Mouse (Mus musculus) MEL (cell line): ENCODE data around the gene Slc30a2. TPM values are rescaled to one million over a fixed set of nuclear protein-coding genes. Genes with fewer than 3 reads are reported as not detected.

Experiments
- DNase-seq: peaks from one replicate; pipeline ENCODE4 v3.0.0; 2011; ENCODE audit warnings: low read depth, low spot score
- H3K27ac ChIP-seq: 2 replicates; pipeline ENCODE4 v1.5.1; 2012; ENCODE audit warnings: low read depth, mild to moderate bottlenecking, control low read depth, low read length, moderate library complexity; ENCODE audit not compliant: control insufficient read depth
- H3K27me3 ChIP-seq, 2 experiments: fragments of 150-350 bp in 1 of 2; sonication (generic) in 1 of 2; 2 replicates each; pipeline ENCODE4 v1.6.1; 2012; ENCODE audit warnings: low read length in 2 of 2, mild to moderate bottlenecking in 2 of 2, improper control_type of control experiment in 1 of 2, moderate library complexity in 1 of 2; ENCODE audit not compliant: insufficient read depth in 2 of 2, control insufficient read depth in 1 of 2
- H3K36me3 ChIP-seq, 2 experiments: 2 replicates each; pipeline ENCODE4 v1.6.1; 2012 to 2014; ENCODE audit warnings: low read length in 2 of 2, improper control_type of control experiment in 1 of 2, inconsistent platforms in 1 of 2, mild to moderate bottlenecking in 1 of 2; ENCODE audit not compliant: insufficient read depth in 2 of 2, control insufficient read depth in 1 of 2
- H3K4me1 ChIP-seq, 2 experiments: fragments of 150-350 bp in 1 of 2; sonication (generic) in 1 of 2; 2 replicates each; pipeline ENCODE4 v1.6.1; 2012; ENCODE audit warnings: low read length in 2 of 2, improper control_type of control experiment in 1 of 2, mild to moderate bottlenecking in 1 of 2; ENCODE audit not compliant: insufficient read depth in 2 of 2, control insufficient read depth in 1 of 2
- H3K4me3 ChIP-seq, 2 experiments: fragments of 150-350 bp in 1 of 2; sonication (generic) in 1 of 2; 2 replicates each; pipeline ENCODE4 v1.5.1; 2012; ENCODE audit warnings: low read depth in 2 of 2, low read length in 2 of 2, mild to moderate bottlenecking in 2 of 2, moderate library complexity in 2 of 2, control low read depth in 1 of 2, improper control_type of control experiment in 1 of 2; ENCODE audit not compliant: control insufficient read depth in 1 of 2, insufficient read depth in 1 of 2
- H3K79me2 ChIP-seq: 2 replicates; pipeline ENCODE4 v1.6.1; 2012; ENCODE audit warnings: mild to moderate bottlenecking, low read length, moderate library complexity; ENCODE audit not compliant: control insufficient read depth, poor library complexity, insufficient read depth
- H3K9ac ChIP-seq: 2 replicates; pipeline ENCODE4 v1.6.1; 2012; ENCODE audit warnings: low read depth, mild to moderate bottlenecking, control low read depth, low read length, moderate library complexity; ENCODE audit not compliant: control insufficient read depth, poor library complexity, severe bottlenecking
- H3K9me3 ChIP-seq: fragments of 150-350 bp; sonication (generic); replicated peaks from 2 replicates; pipeline ENCODE4 v1.6.1; 2012; ENCODE audit warnings: mild to moderate bottlenecking, low read length, improper control_type of control experiment, moderate library complexity; ENCODE audit not compliant: insufficient read depth
- BHLHE40 ChIP-seq: IDR thresholded peaks from 2 replicates; pipeline ENCODE4 v1.6.1; 2012; ENCODE audit warnings: low read depth, mild to moderate bottlenecking, inconsistent platforms, low read length, improper control_type of control experiment, borderline replicate concordance
- CHD1 ChIP-seq: IDR thresholded peaks from 2 replicates; pipeline ENCODE4 v1.6.1; 2012; ENCODE audit warnings: low read depth, mild to moderate bottlenecking, inconsistent platforms, low read length, improper control_type of control experiment
- CHD2 ChIP-seq: IDR thresholded peaks from 2 replicates; pipeline ENCODE4 v1.6.1; 2011; ENCODE audit warnings: low read length, improper control_type of control experiment
- CTCF ChIP-seq, 3 experiments: IDR thresholded peaks in 2 of 3; conservative IDR thresholded peaks in 1 of 3; 2 replicates each; pipeline ENCODE4 v1.5.1; 2011 to 2012; ENCODE audit warnings: low read length in 3 of 3, low read depth in 2 of 3, mild to moderate bottlenecking in 2 of 3, improper control_type of control experiment in 1 of 3, inconsistent platforms in 1 of 3, mixed read lengths in 1 of 3, moderate library complexity in 1 of 3; ENCODE audit not compliant: control insufficient read depth in 1 of 3, insufficient read depth in 1 of 3, poor library complexity in 1 of 3, severe bottlenecking in 1 of 3
- E2F4 ChIP-seq: IDR thresholded peaks from 2 replicates; pipeline ENCODE4 v1.6.1; 2011; ENCODE audit warnings: low read depth, low read length, improper control_type of control experiment, borderline replicate concordance
- ELF1 ChIP-seq: IDR thresholded peaks from 2 replicates; pipeline ENCODE4 v1.6.1; 2014; ENCODE audit warnings: low read depth, mild to moderate bottlenecking, inconsistent platforms, low read length, improper control_type of control experiment, moderate library complexity
- GABPA ChIP-seq: IDR thresholded peaks from 2 replicates; pipeline ENCODE4 v1.6.1; 2012; ENCODE audit warnings: low read depth, mild to moderate bottlenecking, inconsistent platforms, low read length, improper control_type of control experiment, moderate library complexity
- GATA1 ChIP-seq: IDR thresholded peaks from 2 replicates; pipeline ENCODE4 v1.6.1; 2011; ENCODE audit warnings: low read depth, low read length, improper control_type of control experiment
- JUND ChIP-seq: IDR thresholded peaks from 2 replicates; pipeline ENCODE4 v1.6.1; 2011; ENCODE audit warnings: low read depth, mild to moderate bottlenecking, improper control_type of control experiment, low read length
- MAFK ChIP-seq: IDR thresholded peaks from 2 replicates; pipeline ENCODE4 v1.6.1; 2011; ENCODE audit warnings: low read depth, mild to moderate bottlenecking, low read length, improper control_type of control experiment, borderline replicate concordance
- MAX ChIP-seq: IDR thresholded peaks from 2 replicates; pipeline ENCODE4 v1.6.1; 2011; ENCODE audit warnings: low read length, improper control_type of control experiment
- MAZ ChIP-seq: IDR thresholded peaks from 2 replicates; pipeline ENCODE4 v1.6.1; 2012; ENCODE audit warnings: low read depth, mild to moderate bottlenecking, inconsistent platforms, low read length, improper control_type of control experiment
- MXI1 ChIP-seq: IDR thresholded peaks from 2 replicates; pipeline ENCODE4 v1.6.1; 2011; ENCODE audit warnings: mild to moderate bottlenecking, low read depth, low read length, improper control_type of control experiment
- NELFE ChIP-seq: IDR thresholded peaks from 2 replicates; pipeline ENCODE4 v1.6.1; 2011; ENCODE audit warnings: low read depth, low read length, improper control_type of control experiment
- RAD21 ChIP-seq: IDR thresholded peaks from 2 replicates; pipeline ENCODE4 v1.6.1; 2011; ENCODE audit warnings: mild to moderate bottlenecking, low read depth, low read length, improper control_type of control experiment
- RCOR1 ChIP-seq: IDR thresholded peaks from 2 replicates; pipeline ENCODE4 v1.6.1; 2012; ENCODE audit warnings: low read depth, mild to moderate bottlenecking, inconsistent platforms, low read length, improper control_type of control experiment
- SMC3 ChIP-seq: IDR thresholded peaks from 2 replicates; pipeline ENCODE4 v1.6.1; 2011; ENCODE audit warnings: low read depth, low read length, improper control_type of control experiment
- TAL1 ChIP-seq: IDR thresholded peaks from 2 replicates; pipeline ENCODE4 v1.6.1; 2012; ENCODE audit warnings: mild to moderate bottlenecking, inconsistent platforms, low read length, moderate library complexity, mixed read lengths
- UBTF ChIP-seq: IDR thresholded peaks from 2 replicates; pipeline ENCODE4 v1.6.1; 2012; ENCODE audit warnings: low read depth, mild to moderate bottlenecking, inconsistent platforms, low read length, improper control_type of control experiment, moderate library complexity, borderline replicate concordance; ENCODE audit not compliant: insufficient read depth
- USF1 ChIP-seq: IDR thresholded peaks from 2 replicates; pipeline ENCODE4 v1.6.1; 2014; ENCODE audit warnings: low read depth, mild to moderate bottlenecking, inconsistent platforms, low read length, improper control_type of control experiment, moderate library complexity
- ZC3H11A ChIP-seq: IDR thresholded peaks from 2 replicates; pipeline ENCODE4 v1.6.1; 2012; ENCODE audit warnings: low read depth, mild to moderate bottlenecking, inconsistent platforms, low read length, improper control_type of control experiment
- polyA plus RNA-seq, 2 experiments: library from polyadenylated mRNA; stranded (reverse) in 1 of 2; unstranded in 1 of 2; fragments of >175 nt in 1 of 2; fragments of >200 nt in 1 of 2; gene quantifications; 2 replicates each; pipeline versions ENCODE4 v1.2.1 to v1.2.4; 2012; ENCODE audit warnings: low replicate concordance in 2 of 2, low read depth in 1 of 2; ENCODE audit not compliant: insufficient read length in 2 of 2, insufficient read depth in 1 of 2, missing spikeins in 1 of 2
- total RNA-seq: library from RNA; depleted of rRNA; stranded (reverse); fragments of 300-350 nt; gene quantifications from 2 replicates; pipeline ENCODE4 v1.2.3, GENCODE M21; 2012

The Slc30a2 gene
- total and polyA plus RNA-seq, 3 experiments: 0.39 to 0.54 TPM; not detected in 1

GRCm38 (mm10) chr4:134356591-134357460 is 13.8 kb downstream of the Slc30a2 start:
- H3K27ac ChIP-seq: no peak overlapping the region
- H3K27me3 ChIP-seq: no peaks in the 10 kb centered on the region
- peaks cover 0 to 20% of the 10 kb centered on the region in 2 experiments; a peak in 2 of 4 replicates for H3K4me1 ChIP-seq
- peaks cover 0 to 4% of the 10 kb centered on the region in 2 experiments; a peak in 2 of 4 replicates for H3K36me3 ChIP-seq
- no peak overlapping the region for H3K4me3 ChIP-seq
- H3K9me3 ChIP-seq: no peaks in the 10 kb centered on the region
- TF ChIP-seq ZC3H11A (peak; percentile 44; the same call in 1 of the 2 replicates), TAL1 (no peak), CTCF (IDR thresholded peaks at IDR 0.05 in 2 of 3, conservative IDR thresholded peaks at IDR 0.05 in 1 of 3; ENCODE audit: control insufficient read depth in 1 of 3, insufficient read depth in 1 of 3, low read depth in 2 of 3, low read length in 3 of 3, poor library complexity in 1 of 3, severe bottlenecking in 1 of 3) (peak; percentile 59 to 97 (median 78)), USF1 (no peak), SMC3 (peak; percentile 65), RAD21 (peak; percentile 64)
- TF ChIP-seq, all 39 proteins: peak for 4
- Histone ChIP-seq H3K79me2 (no peaks in the 10 kb centered on the region), H3K9ac (no peak overlapping the region)
- peak; percentile 64 for DNase-seq

GRCm38 (mm10) chr4:134357461-134357771 is 14.4 kb downstream of the Slc30a2 start:
- Histone ChIP-seq H3K9ac (no peak overlapping the region), H3K36me3 (peaks cover 0 to 4% of the 10 kb centered on the region in 2 experiments; a peak in 2 of 4 replicates), H3K4me3 (no peak overlapping the region), H3K4me1 (peaks cover 0 to 20% of the 10 kb centered on the region in 2 experiments; a peak in 2 of 4 replicates), H3K9me3 (no peaks in the 10 kb centered on the region), H3K79me2 (no peaks in the 10 kb centered on the region), H3K27ac (no peak overlapping the region), H3K27me3 (no peaks in the 10 kb centered on the region)
- TF ChIP-seq RCOR1: no peak
- TF ChIP-seq MAZ: no peak
- no peak for TF ChIP-seq MAFK
- TF ChIP-seq CHD2: no peak
- TF ChIP-seq UBTF: no peak
- TF ChIP-seq GABPA: no peak
- no peak for TF ChIP-seq BHLHE40
- TF ChIP-seq JUND: no peak
- no peak for TF ChIP-seq GATA1
- no peak for TF ChIP-seq E2F4
- TF ChIP-seq CHD1: no peak
- no peak for TF ChIP-seq NELFE
- TF ChIP-seq MAX: no peak
- no peak for TF ChIP-seq MXI1
- TF ChIP-seq ELF1: no peak
- TF ChIP-seq ZC3H11A: no peak
- no peak for DNase-seq
